Mouse (Mus musculus): ENCODE data around the gene Tbc1d24.

DNA sequence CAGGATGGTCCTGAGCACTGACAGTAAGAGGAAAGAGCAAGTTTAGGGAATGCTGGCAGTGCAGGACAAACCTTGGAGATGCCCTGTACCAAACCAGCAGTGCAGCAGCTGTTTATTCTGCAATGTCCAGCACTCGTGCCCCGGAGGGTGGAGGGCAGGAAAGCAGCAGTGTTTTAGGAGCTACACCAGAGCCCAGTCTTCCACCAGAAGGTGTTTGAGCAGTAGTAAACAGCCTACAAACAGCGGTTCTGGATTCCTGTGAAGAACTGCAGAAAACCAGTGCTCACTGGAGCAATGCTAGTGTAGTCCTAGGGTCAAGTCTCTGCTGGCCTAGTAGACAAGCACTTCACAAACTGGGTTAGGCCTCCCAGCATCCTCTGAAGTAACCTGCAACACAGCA lies 31.1 kb downstream of the Tbc1d24 start:
- TF ChIP-seq CTCF (IDR thresholded peaks at IDR 0.05; ENCODE audit: low read depth, low read length) (no peak), POLR2A (IDR thresholded peaks at IDR 0.05; ENCODE audit: insufficient read depth, low read length) (no peak)
